Mouse (Mus musculus) stomach, postnatal 0 days (tissue): ENCODE data around the gene Naa35. TPM values are rescaled to one million over a fixed set of nuclear protein-coding genes. Genes with fewer than 3 reads are reported as not detected.

Experiments used
- ATAC-seq: fragments of 200-750 bp; cut with Nextera tagmentation; 2 replicates; pipeline ENCODE4 v1.8.0; 2017; ENCODE audit not compliant: low FRiP score, low TSS enrichment
- DNase-seq: peaks from one replicate; pipeline ENCODE4 v3.0.0-alpha.2; 2016; ENCODE audit warnings: low spot score
- H3K27ac ChIP-seq: fragments of 300-500 bp; sonication (generic); replicated peaks from 2 replicates; pipeline ENCODE4 v1.5.1; 2014; ENCODE audit warnings: mild to moderate bottlenecking, control low read depth
- H3K27me3 ChIP-seq: fragments of 300-500 bp; sonication (generic); 2 replicates; pipeline ENCODE4 v1.6.1; 2014; ENCODE audit warnings: low read length; ENCODE audit not compliant: control insufficient read depth, insufficient read depth
- H3K36me3 ChIP-seq: fragments of 300-500 bp; sonication (generic); 2 replicates; pipeline ENCODE4 v1.6.1; 2014; ENCODE audit warnings: low read length, mixed read lengths; ENCODE audit not compliant: control insufficient read depth, insufficient read depth
- H3K4me1 ChIP-seq: fragments of 300-500 bp; sonication (generic); replicated peaks from 2 replicates; pipeline ENCODE4 v1.6.1; 2014; ENCODE audit warnings: antibody characterized with exemption; ENCODE audit not compliant: control insufficient read depth, insufficient read depth
- H3K4me2 ChIP-seq: fragments of 300-500 bp; sonication (generic); replicated peaks from 2 replicates; pipeline ENCODE4 v1.6.1; 2014; ENCODE audit warnings: low read depth, mild to moderate bottlenecking, control low read depth, moderate library complexity
- H3K4me3 ChIP-seq: fragments of 300-500 bp; sonication (generic); 2 replicates; pipeline ENCODE4 v1.5.1; 2014; ENCODE audit warnings: low read depth, low read length, control low read depth
- H3K9ac ChIP-seq: fragments of 300-500 bp; sonication (generic); 2 replicates; pipeline ENCODE4 v1.6.1; 2014; ENCODE audit warnings: mild to moderate bottlenecking, low read length, control low read depth, mixed read lengths
- H3K9me3 ChIP-seq: fragments of 300-500 bp; sonication (generic); 2 replicates; pipeline ENCODE4 v1.6.1; 2016; ENCODE audit warnings: low read length; ENCODE audit not compliant: control insufficient read depth
- CTCF ChIP-seq: IDR thresholded peaks from 2 replicates; pipeline ENCODE4 v1.5.1; 2016; ENCODE audit warnings: antibody characterized with exemption, low read depth, mild to moderate bottlenecking, moderate library complexity
- EP300 ChIP-seq: optimal IDR thresholded peaks from 2 replicates; pipeline ENCODE3; 2016; ENCODE audit warnings: antibody characterized with exemption
- WGBS: fragments of 180-500 bp; shearing (Covaris S2); extraction: QIAGEN DNeasy Blood & Tissue Kit; methylation state at CpG from one replicate; pipeline ENCODE4 v1.1.7; 2014; 5-methylcytosine and 5-hydroxymethylcytosine counted together
- polyA plus RNA-seq: library from polyadenylated mRNA; unstranded; fragments of >200 nt; fragmentation: Nextera tagmentation; extraction: Ambion mirVana; gene quantifications from 2 replicates; pipeline ENCODE4 v1.2.1, GENCODE M21; 2015

Naa35 gene
- polyA plus RNA-seq, 1 experiment from 2014 or later, result 63.2 TPM

GRCm38 (mm10) chr13:59603096-59603495, 18.0 kb downstream of the Naa35 start:
- H3K27me3 ChIP-seq, result no peaks in the 10 kb centered on the region
- TF ChIP-seq EP300 (no peak), CTCF (no peak)
- no peak overlapping the region for H3K9ac ChIP-seq
- H3K4me1 ChIP-seq, result no peaks in the 10 kb centered on the region
- no peak for DNase-seq
- ATAC-seq, result no peak
- no peak overlapping the region for H3K4me3 ChIP-seq
- whole genome bisulfite sequencing, result 94% methylated on average over 5 of the region's 5 CpGs
- no peaks in the 10 kb centered on the region for H3K9me3 ChIP-seq
- H3K36me3 ChIP-seq, result peaks cover 30% of the 10 kb centered on the region
- H3K27ac ChIP-seq, result no peak overlapping the region
- no peak overlapping the region for H3K4me2 ChIP-seq

GRCm38 (mm10) chr13:59604511-59604910, 19.5 kb downstream of the Naa35 start:
- no peak; the same call in 1 of the 2 replicates for ATAC-seq
- H3K27ac ChIP-seq, result no peak overlapping the region
- H3K9me3 ChIP-seq, result no peaks in the 10 kb centered on the region
- no peak for DNase-seq
- H3K27me3 ChIP-seq, result no peaks in the 10 kb centered on the region
- WGBS, result 82% methylated on average over 1 of the region's 1 CpGs
- H3K4me2 ChIP-seq, result no peak overlapping the region
- TF ChIP-seq CTCF (no peak), EP300 (no peak)
- peaks cover 36% of the 10 kb centered on the region for H3K36me3 ChIP-seq
- no peak overlapping the region for H3K4me3 ChIP-seq
- no peaks in the 10 kb centered on the region for H3K4me1 ChIP-seq
- H3K9ac ChIP-seq, result no peak overlapping the region

- Histone ChIP-seq H3K9me3 (no peaks in the 10 kb centered on the region), H3K4me2 (no peak overlapping the region), H3K27me3 (no peaks in the 10 kb centered on the region), H3K4me1 (no peaks in the 10 kb centered on the region), H3K36me3 (peaks cover 30% of the 10 kb centered on the region), H3K9ac (no peak overlapping the region), H3K27ac (no peak overlapping the region; the same call in 1 of the 2 replicates), H3K4me3 (no peak overlapping the region)
- DNase-seq (peak; percentile 35), ATAC-seq (peak; percentile 74; the same call in 1 of the 2 replicates)
- no peak for TF ChIP-seq EP300
- no peak for TF ChIP-seq CTCF
- 55% methylated on average over 10 of the region's 10 CpGs for WGBS
Measured at GRCm38 (mm10) chr13:59605221-59605922, 20.3 kb downstream of the Naa35 start.

GRCm38 (mm10) chr13:59609885-59610284, 24.8 kb downstream of the Naa35 start:
- H3K4me1 ChIP-seq, result no peaks in the 10 kb centered on the region
- H3K9me3 ChIP-seq, result no peaks in the 10 kb centered on the region
- no peaks in the 10 kb centered on the region for H3K27me3 ChIP-seq
- H3K27ac ChIP-seq, result no peak overlapping the region
- H3K4me3 ChIP-seq, result no peak overlapping the region
- no peak for DNase-seq
- no peak for ATAC-seq
- H3K4me2 ChIP-seq, result no peak overlapping the region
- 90% methylated on average over 4 of the region's 4 CpGs for WGBS
- TF ChIP-seq CTCF (no peak), EP300 (no peak)
- no peak overlapping the region for H3K9ac ChIP-seq
- H3K36me3 ChIP-seq, result peaks cover 20% of the 10 kb centered on the region

GRCm38 (mm10) chr13:59610437-59610836, 25.4 kb downstream of the Naa35 start:
- no peaks in the 10 kb centered on the region for H3K4me1 ChIP-seq
- 93% methylated on average over 2 of the region's 2 CpGs for WGBS
- H3K27ac ChIP-seq, result no peak overlapping the region
- H3K36me3 ChIP-seq, result peaks cover 17% of the 10 kb centered on the region
- H3K27me3 ChIP-seq, result no peaks in the 10 kb centered on the region
- TF ChIP-seq CTCF (no peak), EP300 (no peak)
- H3K4me2 ChIP-seq, result no peak overlapping the region
- DNase-seq, result no peak
- no peaks in the 10 kb centered on the region for H3K9me3 ChIP-seq
- H3K9ac ChIP-seq, result no peak overlapping the region
- no peak overlapping the region for H3K4me3 ChIP-seq
- ATAC-seq, result no peak

- H3K9me3 ChIP-seq, result no peaks in the 10 kb centered on the region
- ATAC-seq, result no peak
- TF ChIP-seq CTCF (no peak), EP300 (no peak)
- no peak overlapping the region for H3K4me2 ChIP-seq
- H3K27ac ChIP-seq, result no peak overlapping the region
- DNase-seq, result no peak
- H3K9ac ChIP-seq, result no peak overlapping the region
- 65% methylated on average over 4 of the region's 4 CpGs for WGBS
- no peaks in the 10 kb centered on the region for H3K4me1 ChIP-seq
- no peaks in the 10 kb centered on the region for H3K27me3 ChIP-seq
- H3K4me3 ChIP-seq, result no peak overlapping the region
- H3K36me3 ChIP-seq, result peaks cover 16% of the 10 kb centered on the region
Measured at GRCm38 (mm10) chr13:59613868-59614267, 28.8 kb downstream of the Naa35 start.
